Mouse (Mus musculus) hindbrain, embryonic 13.5 days (tissue): ENCODE results near the gene Ccdc148. TPM values are rescaled to one million over a fixed set of nuclear protein-coding genes. Genes with fewer than 3 reads are reported as not detected.

Source experiments
- ATAC-seq: fragments of 200-750 bp; cut with Nextera tagmentation; 2 replicates; pipeline ENCODE4 v1.8.0; 2017; ENCODE audit warnings: moderate TSS enrichment; ENCODE audit not compliant: low FRiP score
- H3K27ac ChIP-seq: fragments of 300-500 bp; sonication (generic); 2 replicates; pipeline ENCODE4 v1.5.1; 2015; ENCODE audit warnings: inconsistent platforms, mild to moderate bottlenecking, moderate library complexity
- H3K27me3 ChIP-seq: fragments of 300-500 bp; sonication (generic); 2 replicates; pipeline ENCODE4 v1.6.1; 2015; ENCODE audit warnings: mild to moderate bottlenecking, inconsistent platforms
- H3K36me3 ChIP-seq: fragments of 300-500 bp; sonication (generic); 2 replicates; pipeline ENCODE4 v1.6.1; 2015; ENCODE audit warnings: mild to moderate bottlenecking, inconsistent platforms
- H3K4me1 ChIP-seq: fragments of 300-500 bp; sonication (generic); replicated peaks from 2 replicates; pipeline ENCODE4 v1.6.1; 2015; ENCODE audit warnings: inconsistent platforms
- H3K4me2 ChIP-seq: fragments of 300-500 bp; sonication (generic); 2 replicates; pipeline ENCODE4 v1.6.1; 2015; ENCODE audit warnings: inconsistent platforms, mild to moderate bottlenecking, moderate library complexity
- H3K4me3 ChIP-seq: fragments of 300-500 bp; sonication (generic); 2 replicates; pipeline ENCODE4 v1.5.1; 2015; ENCODE audit warnings: mild to moderate bottlenecking, inconsistent platforms
- H3K9ac ChIP-seq: fragments of 300-500 bp; sonication (generic); 2 replicates; pipeline ENCODE4 v1.6.1; 2015; ENCODE audit warnings: mild to moderate bottlenecking, inconsistent platforms
- H3K9me3 ChIP-seq: fragments of 300-500 bp; sonication (generic); 2 replicates; pipeline ENCODE4 v1.6.1; 2016; ENCODE audit warnings: inconsistent platforms
- WGBS: fragments of 180-500 bp; shearing (Covaris S2); methylation state at CpG from one replicate; pipeline ENCODE4 v1.1.7; 2015; 5-methylcytosine and 5-hydroxymethylcytosine counted together
- polyA plus RNA-seq: library from polyadenylated mRNA; unstranded; fragments of >200 nt; fragmentation: Nextera tagmentation; extraction: Ambion mirVana; gene quantifications from 2 replicates; pipeline ENCODE4 v1.2.1, GENCODE M21; 2015

Ccdc148 gene
- polyA plus RNA-seq, 1 experiment from 2014 or later, result 4.3 TPM

DNA sequence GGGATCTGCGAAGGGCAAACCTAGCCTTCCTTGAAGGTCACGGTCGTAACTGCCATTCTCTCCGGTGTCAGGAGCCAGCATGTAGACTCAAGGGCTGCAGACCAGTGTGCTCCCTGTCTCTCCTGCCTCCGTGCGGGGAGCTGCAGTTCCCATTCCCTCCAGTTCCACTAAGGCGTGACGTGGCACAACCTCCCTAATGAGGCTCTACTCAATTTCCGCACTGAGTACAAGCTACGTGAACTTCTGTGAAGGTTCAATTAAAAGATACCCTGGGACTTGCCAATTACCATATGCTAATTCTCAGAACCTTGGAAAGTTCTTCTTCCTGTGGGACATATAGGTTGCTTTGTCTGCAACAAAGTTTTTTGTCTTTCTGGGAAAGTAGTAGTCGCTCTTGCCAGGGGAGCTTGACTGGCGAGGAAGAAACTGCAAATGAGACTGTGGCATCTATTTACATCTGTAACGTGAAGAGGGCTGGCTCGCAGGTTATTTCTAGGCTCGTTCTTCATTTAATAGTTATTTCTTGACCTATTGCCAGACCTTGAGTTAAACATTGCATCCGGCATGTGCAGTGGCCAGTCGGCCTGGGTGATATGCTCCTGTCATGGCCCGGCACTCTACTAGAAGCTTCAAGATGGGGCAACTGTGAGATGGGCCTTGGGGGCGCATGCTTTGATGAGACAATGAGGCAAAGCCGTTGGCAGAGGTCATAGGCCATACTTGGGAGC lies 328.1 kb downstream of the Ccdc148 start:
- Histone ChIP-seq H3K27ac (no peak overlapping the region), H3K36me3 (no peaks in the 10 kb centered on the region), H3K4me2 (no peak overlapping the region), H3K9ac (no peak overlapping the region), H3K9me3 (no peaks in the 10 kb centered on the region), H3K27me3 (no peaks in the 10 kb centered on the region), H3K4me1 (no peaks in the 10 kb centered on the region), H3K4me3 (no peak overlapping the region)
- ATAC-seq, result no peak
- WGBS, result 90% methylated on average over 20 of the region's 20 CpGs

- no peaks in the 10 kb centered on the region for H3K4me1 ChIP-seq
- H3K36me3 ChIP-seq, result no peaks in the 10 kb centered on the region
- no peak overlapping the region for H3K4me2 ChIP-seq
- no peak for ATAC-seq
- H3K9me3 ChIP-seq, result no peaks in the 10 kb centered on the region
- no peaks in the 10 kb centered on the region for H3K27me3 ChIP-seq
- no peak overlapping the region for H3K9ac ChIP-seq
- no peak overlapping the region for H3K27ac ChIP-seq
- WGBS, result 58% methylated on average over 7 of the region's 7 CpGs
- no peak overlapping the region for H3K4me3 ChIP-seq
These were observed 330.3 kb downstream of the Ccdc148 start for GRCm38 (mm10) chr2:58829981-58830742.

- no peaks in the 10 kb centered on the region for H3K9me3 ChIP-seq
- no peak for ATAC-seq
- no peak overlapping the region for H3K27ac ChIP-seq
- no peaks in the 10 kb centered on the region for H3K4me1 ChIP-seq
- H3K27me3 ChIP-seq, result no peaks in the 10 kb centered on the region
- no peaks in the 10 kb centered on the region for H3K36me3 ChIP-seq
- no peak overlapping the region for H3K4me2 ChIP-seq
- no peak overlapping the region for H3K9ac ChIP-seq
- no peak overlapping the region for H3K4me3 ChIP-seq
- 80% methylated on average over 3 of the region's 3 CpGs for WGBS
These were observed 331.4 kb downstream of the Ccdc148 start for GRCm38 (mm10) chr2:58828910-58829600.

DNA sequence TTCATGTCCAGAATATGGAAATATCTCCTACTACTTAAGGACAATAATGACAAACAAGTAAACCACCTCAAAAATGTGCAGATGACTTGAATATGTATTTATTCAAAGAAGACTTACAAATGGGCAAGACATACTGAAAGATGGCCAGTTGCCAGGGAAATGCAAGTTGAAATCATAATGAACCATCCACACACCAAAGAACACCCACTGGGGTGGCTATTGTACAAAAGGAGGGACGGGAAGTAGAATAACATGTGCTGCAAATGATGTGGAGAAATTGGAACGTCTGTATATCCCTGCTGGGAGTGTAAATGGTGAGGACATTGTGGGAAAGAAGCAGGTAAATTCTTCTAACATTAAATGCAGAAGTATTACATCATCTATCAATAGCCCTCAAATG lies 347.5 kb downstream of the Ccdc148 start:
- H3K4me2 ChIP-seq, result no peak overlapping the region
- H3K27ac ChIP-seq, result no peak overlapping the region
- H3K4me3 ChIP-seq, result no peak overlapping the region
- H3K9ac ChIP-seq, result no peak overlapping the region
- 21% methylated on average over 2 of the region's 2 CpGs for WGBS
- no peaks in the 10 kb centered on the region for H3K27me3 ChIP-seq
- no peaks in the 10 kb centered on the region for H3K4me1 ChIP-seq
- no peak for ATAC-seq
- H3K36me3 ChIP-seq, result no peaks in the 10 kb centered on the region
- no peaks in the 10 kb centered on the region for H3K9me3 ChIP-seq

- no peak for ATAC-seq
These were observed 360.9 kb downstream of the Ccdc148 start for GRCm38 (mm10) chr2:58799623-58800022.

GRCm38 (mm10) chr2:58799126-58799525 lies 361.4 kb downstream of the Ccdc148 start:
- no peak overlapping the region for H3K9ac ChIP-seq
- H3K9me3 ChIP-seq, result no peaks in the 10 kb centered on the region
- H3K4me1 ChIP-seq, result 0 out of 2 replicates have a peak, but pooled peaks cover 4% of the 10 kb centered on the region
- no peak overlapping the region for H3K4me3 ChIP-seq
- no peaks in the 10 kb centered on the region for H3K27me3 ChIP-seq
- H3K4me2 ChIP-seq, result no peak overlapping the region
- H3K36me3 ChIP-seq, result no peaks in the 10 kb centered on the region
- 91% methylated on average over 9 of the region's 9 CpGs for WGBS
- no peak overlapping the region for H3K27ac ChIP-seq
- no peak for ATAC-seq

More at GRCm38 (mm10) chr2:58799623-58800022, 360.9 kb downstream of the Ccdc148 start:
- Histone ChIP-seq H3K27me3 (no peaks in the 10 kb centered on the region), H3K9ac (no peak overlapping the region), H3K4me3 (no peak overlapping the region), H3K36me3 (no peaks in the 10 kb centered on the region), H3K27ac (no peak overlapping the region), H3K9me3 (no peaks in the 10 kb centered on the region), H3K4me2 (no peak overlapping the region), H3K4me1 (0 out of 2 replicates have a peak, but pooled peaks cover 4% of the 10 kb centered on the region)
- WGBS, result 94% methylated on average over 5 of the region's 5 CpGs

DNA sequence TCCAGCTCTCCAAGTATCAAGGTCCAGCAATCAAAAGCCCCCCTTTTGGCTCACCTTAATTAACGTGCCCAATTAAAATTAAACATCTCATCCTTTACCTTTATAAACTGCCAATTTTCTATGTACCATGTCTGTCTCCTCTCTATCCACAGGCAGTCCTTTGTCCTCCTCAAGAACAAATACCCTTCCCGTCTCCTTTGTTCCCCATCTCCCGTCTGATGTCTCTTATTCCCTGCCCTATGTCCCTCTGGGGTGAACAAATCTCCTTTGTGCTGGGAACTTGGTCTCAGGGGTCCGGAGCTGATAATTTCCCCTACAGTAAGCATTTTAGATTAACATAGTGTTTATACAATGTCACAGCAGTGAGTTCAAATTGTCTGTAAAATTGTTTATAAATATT lies 363.0 kb downstream of the Ccdc148 start:
- no peaks in the 10 kb centered on the region for H3K27me3 ChIP-seq
- no peaks in the 10 kb centered on the region for H3K9me3 ChIP-seq
- 22% methylated on average over 4 of the region's 4 CpGs for WGBS
- H3K27ac ChIP-seq, result no peak overlapping the region
- H3K9ac ChIP-seq, result no peak overlapping the region
- H3K4me2 ChIP-seq, result no peak overlapping the region
- no peak overlapping the region for H3K4me3 ChIP-seq
- H3K4me1 ChIP-seq, result peaks cover 4% of the 10 kb centered on the region; the same call in 1 of the 2 replicates
- H3K36me3 ChIP-seq, result no peaks in the 10 kb centered on the region
- no peak for ATAC-seq

DNA sequence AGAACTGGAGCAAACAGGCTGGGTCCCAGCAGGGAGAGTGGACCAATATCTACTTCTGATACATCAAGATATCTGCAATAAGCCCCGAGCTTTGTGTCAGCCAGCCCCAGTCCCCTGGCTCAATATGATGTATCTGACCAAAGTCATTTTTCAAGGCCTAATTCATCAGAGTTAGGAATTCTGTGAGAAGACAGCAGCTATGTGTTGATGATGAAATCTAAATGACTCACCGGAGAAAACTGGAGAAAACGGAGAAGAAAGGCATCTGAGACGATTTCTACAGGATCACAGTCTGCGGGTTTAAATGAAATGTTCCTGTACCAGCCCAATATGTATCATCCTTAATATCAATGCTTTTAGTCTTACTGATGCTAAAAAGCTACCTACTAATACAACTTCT lies 365.1 kb downstream of the Ccdc148 start:
- no peaks in the 10 kb centered on the region for H3K27me3 ChIP-seq
- H3K36me3 ChIP-seq, result no peaks in the 10 kb centered on the region
- WGBS, result 92% methylated on average over 5 of the region's 5 CpGs
- H3K4me1 ChIP-seq, result peaks cover 4% of the 10 kb centered on the region; the same call in 1 of the 2 replicates
- H3K9ac ChIP-seq, result no peak overlapping the region
- no peak overlapping the region for H3K4me3 ChIP-seq
- no peak overlapping the region for H3K27ac ChIP-seq
- no peak for ATAC-seq
- no peaks in the 10 kb centered on the region for H3K9me3 ChIP-seq
- no peak overlapping the region for H3K4me2 ChIP-seq

DNA sequence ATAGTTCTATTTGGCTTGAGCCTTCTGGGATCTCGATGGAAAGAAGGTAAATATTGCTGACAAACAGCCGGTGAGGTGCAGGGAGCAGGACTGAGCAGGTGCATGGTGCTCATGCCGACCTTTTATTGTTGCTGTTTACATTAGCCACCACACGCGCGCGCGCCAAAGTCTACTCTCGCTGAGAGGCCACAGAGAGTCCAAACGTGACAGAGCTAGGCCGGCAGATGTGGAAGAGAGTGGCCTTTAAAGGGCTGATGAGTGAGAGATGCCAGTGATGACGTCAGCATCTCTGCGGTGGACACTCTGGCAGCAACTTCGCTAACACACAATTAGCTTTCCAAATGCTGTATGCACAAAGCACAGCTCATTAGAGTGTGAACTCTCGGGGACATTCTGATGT lies 366.0 kb downstream of the Ccdc148 start:
- Histone ChIP-seq H3K4me3 (no peak overlapping the region), H3K36me3 (no peaks in the 10 kb centered on the region), H3K9ac (no peak overlapping the region), H3K4me1 (peaks cover 4% of the 10 kb centered on the region; the same call in 1 of the 2 replicates), H3K27ac (no peak overlapping the region), H3K9me3 (no peaks in the 10 kb centered on the region), H3K27me3 (no peaks in the 10 kb centered on the region), H3K4me2 (no peak overlapping the region)
- no peak for ATAC-seq
- WGBS, result 86% methylated on average over 15 of the region's 15 CpGs

- WGBS, result 90% methylated on average over 4 of the region's 4 CpGs
- no peak for ATAC-seq
These were observed 370.1 kb downstream of the Ccdc148 start for GRCm38 (mm10) chr2:58790361-58790760.

DNA sequence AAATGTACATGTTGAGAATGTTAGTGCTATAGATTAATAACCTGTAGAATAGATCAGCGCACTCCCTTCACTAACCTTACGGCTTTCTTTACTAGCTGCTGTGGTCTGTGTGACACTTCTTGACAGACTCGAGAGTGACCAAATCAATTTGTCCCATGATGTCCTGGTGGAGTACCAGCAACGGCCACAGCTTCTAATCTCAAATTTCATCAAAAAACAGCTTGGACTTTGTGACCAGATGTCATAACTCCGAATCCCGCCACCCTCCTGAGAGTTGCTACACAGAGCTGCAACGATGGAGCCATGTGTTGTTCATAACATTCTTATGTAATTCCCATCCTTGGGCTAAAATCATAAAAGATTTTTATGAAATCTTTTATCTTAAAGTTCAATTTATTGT lies 370.5 kb downstream of the Ccdc148 start:
- H3K9me3 ChIP-seq, result no peaks in the 10 kb centered on the region
- no peaks in the 10 kb centered on the region for H3K36me3 ChIP-seq
- no peak for ATAC-seq
- H3K4me1 ChIP-seq, result no peaks in the 10 kb centered on the region; the same call in 1 of the 2 replicates
- no peak overlapping the region for H3K9ac ChIP-seq
- 82% methylated on average over 7 of the region's 7 CpGs for WGBS
- no peak overlapping the region for H3K4me3 ChIP-seq
- H3K27ac ChIP-seq, result no peak overlapping the region
- H3K27me3 ChIP-seq, result no peaks in the 10 kb centered on the region
- no peak overlapping the region for H3K4me2 ChIP-seq

More at GRCm38 (mm10) chr2:58790361-58790760, 370.1 kb downstream of the Ccdc148 start:
- no peaks in the 10 kb centered on the region for H3K36me3 ChIP-seq
- H3K4me3 ChIP-seq, result no peak overlapping the region
- no peaks in the 10 kb centered on the region for H3K27me3 ChIP-seq
- no peak overlapping the region for H3K4me2 ChIP-seq
- H3K27ac ChIP-seq, result no peak overlapping the region
- H3K4me1 ChIP-seq, result no peaks in the 10 kb centered on the region; the same call in 1 of the 2 replicates
- H3K9ac ChIP-seq, result no peak overlapping the region
- no peaks in the 10 kb centered on the region for H3K9me3 ChIP-seq

GRCm38 (mm10) chr2:58787360-58787759 lies 373.1 kb downstream of the Ccdc148 start:
- no peak overlapping the region for H3K4me3 ChIP-seq
- whole genome bisulfite sequencing, result 50% methylated on average over 7 of the region's 7 CpGs
- H3K27me3 ChIP-seq, result no peaks in the 10 kb centered on the region
- no peak for ATAC-seq
- H3K9me3 ChIP-seq, result no peaks in the 10 kb centered on the region
- H3K27ac ChIP-seq, result no peak overlapping the region
- no peak overlapping the region for H3K4me2 ChIP-seq
- no peaks in the 10 kb centered on the region; the same call in 1 of the 2 replicates for H3K4me1 ChIP-seq
- no peaks in the 10 kb centered on the region for H3K36me3 ChIP-seq
- no peak overlapping the region for H3K9ac ChIP-seq
